Mouse (Mus musculus): ENCODE data around the gene Ttc39d.
"Not testable (repeated sequence)": the region's sequence is repeated elsewhere in the genome, so short reads cannot be mapped to it uniquely, and the experiment has no call there.

Ttc39d gene

DNA sequence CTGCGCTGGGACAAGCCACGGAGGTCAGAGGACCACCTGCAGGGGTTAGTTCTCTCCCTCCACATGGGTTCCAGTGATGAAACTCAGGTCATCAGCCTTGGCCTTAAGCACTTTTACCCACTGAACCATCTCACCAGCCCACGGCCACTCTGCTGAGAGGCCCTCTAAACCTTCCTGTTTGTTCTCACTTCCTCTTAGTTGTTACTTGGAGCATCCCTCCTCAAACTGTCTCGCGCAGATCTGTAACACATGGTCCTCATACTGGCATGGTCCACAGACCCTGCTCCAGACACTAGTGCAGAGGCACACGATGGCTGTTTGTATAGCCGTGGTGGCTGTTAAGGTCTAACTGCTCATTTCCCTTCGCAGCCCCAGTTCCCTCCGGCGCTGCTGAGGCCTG, 23.6 kb upstream of the Ttc39d start:
- ATAC-seq (ENCODE audit: insufficient number of reproducible peaks, low FRiP score, low TSS enrichment) = no peak

DNA sequence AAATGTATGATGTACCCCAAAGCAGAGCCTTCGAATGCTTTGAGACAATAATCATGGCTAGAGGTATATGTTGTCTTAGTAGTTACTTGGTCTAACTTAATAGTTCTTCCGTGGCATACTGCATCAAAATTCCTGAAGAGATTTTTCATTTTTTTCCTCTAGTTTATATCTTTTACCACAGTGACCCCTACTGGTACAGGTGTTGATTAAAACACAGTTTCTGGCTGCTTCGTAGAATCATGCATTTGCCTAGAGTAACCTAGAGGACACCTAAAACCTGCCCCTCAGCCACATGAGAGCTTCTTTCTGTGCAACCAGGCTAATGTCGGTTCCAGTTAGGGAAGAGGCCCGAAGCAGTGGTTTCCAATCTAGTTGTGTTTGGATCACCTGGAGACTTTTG, 14.2 kb upstream of the Ttc39d start:
- ATAC-seq (ENCODE audit: insufficient number of reproducible peaks, low FRiP score, low TSS enrichment) = no peak

DNA sequence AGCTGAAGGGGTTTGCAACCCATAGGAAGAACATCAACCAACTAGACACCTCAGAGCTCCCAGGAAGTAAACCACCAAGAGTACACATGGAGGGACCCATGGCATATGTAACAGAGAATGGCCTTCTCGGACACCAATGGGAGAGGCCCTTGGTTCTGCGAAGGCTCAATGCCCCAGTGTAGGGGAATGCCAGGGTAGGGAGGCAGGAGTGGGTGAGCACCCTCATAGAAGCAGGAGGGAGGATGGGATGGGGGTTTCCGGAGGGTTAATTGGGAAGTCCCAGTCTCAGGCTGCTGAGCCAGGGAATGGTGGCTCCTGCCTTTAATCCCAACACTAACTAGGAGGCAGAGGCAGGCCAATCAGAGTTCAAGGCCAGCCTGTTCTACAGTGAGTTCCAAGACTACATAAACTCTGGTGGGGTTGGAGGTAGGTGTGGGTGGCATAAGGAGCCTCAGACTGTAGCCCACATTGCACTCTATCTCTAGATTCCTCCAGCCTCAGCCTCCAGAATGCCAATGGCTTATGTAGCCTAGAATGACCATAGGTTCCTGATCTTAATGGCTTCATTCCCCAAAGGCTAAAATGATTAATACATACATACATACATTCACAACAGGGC, 8.0 kb upstream of the Ttc39d start:
- ATAC-seq (ENCODE audit: insufficient number of reproducible peaks, low FRiP score, low TSS enrichment) = no peak

DNA sequence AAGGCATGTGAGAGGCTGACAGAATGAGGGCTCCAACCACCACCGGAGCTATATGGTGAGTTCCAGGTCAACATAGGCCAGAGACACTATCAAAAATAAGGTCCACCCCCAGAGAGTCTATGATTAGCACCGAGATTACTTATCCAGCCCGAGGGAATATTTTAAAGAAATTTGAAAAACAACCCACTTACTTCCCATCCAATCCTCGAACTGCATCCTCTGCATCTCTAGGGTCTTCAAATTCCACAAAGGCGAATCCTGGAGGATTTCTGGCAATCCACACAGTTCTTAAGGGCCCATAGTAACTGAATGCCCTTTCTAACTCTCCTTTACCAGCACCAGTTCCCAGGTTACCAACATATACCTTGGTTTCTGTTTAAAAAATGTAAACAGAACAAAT, 1.6 kb upstream of the Ttc39d start:
- ATAC-seq (ENCODE audit: insufficient number of reproducible peaks, low FRiP score, low TSS enrichment) = no peak

DNA sequence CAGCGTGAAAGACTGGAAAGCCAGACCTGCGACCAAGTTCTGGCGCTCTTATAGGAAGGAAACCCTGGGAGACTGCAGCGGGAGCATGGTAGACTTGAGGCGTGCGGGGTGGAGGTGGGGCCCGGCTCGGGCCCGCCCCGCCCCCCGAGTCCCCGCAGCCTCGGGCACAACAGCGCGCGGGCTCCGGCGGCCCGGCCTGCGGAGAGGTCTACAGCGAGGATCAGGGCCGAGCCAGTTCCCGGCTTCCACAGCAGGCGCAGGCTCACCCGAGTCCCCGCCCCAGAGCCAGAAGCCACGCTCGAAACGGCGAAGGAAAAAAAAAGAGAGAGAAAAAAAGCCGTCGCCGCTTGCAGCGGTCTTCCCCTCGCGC, 974 bp upstream of the Ttc39d start:
- ATAC-seq (ENCODE audit: insufficient number of reproducible peaks, low FRiP score, low TSS enrichment) = peak; percentile 45

DNA sequence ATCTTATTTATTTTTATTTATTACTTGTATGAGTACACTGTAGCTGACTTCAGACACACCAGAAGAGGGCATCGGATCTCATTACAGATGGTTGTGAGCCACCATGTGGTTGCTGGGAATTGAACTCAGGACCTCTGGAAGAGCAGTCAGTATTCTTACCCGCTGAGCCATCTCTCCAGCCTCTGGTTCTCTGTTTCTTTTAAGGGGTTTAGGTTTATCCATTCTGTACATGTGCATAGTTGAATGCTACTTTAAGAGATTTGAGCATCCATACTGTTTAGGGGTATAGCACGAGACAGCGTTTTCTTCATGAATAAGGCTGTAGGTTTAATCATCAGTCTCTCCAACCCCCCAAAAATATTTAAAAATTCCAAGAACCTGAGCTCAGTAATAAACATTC, 6.7 kb downstream of the Ttc39d start:
- ATAC-seq (ENCODE audit: insufficient number of reproducible peaks, low FRiP score, low TSS enrichment) = not testable (repeated sequence)

DNA sequence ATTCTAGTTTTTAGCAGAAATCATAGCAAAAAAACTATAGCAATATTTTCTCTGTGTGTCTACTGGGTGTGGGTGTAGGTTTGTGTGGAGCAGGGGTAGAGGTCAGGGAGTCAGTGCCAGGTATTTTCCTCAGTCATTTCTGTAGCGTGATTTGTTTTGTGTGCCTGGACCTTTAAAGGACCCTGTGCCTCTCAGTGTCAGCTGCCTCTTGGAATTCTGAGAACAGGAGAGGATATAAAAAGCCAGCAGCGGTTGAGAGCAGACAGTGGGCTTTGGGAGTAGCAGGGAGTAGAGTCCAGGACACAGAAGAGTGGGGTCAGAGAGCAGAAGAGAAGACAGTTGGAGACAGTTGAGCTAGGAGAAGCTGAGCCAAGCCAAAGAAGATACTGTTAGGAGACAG, 12.9 kb downstream of the Ttc39d start:
- ATAC-seq (ENCODE audit: insufficient number of reproducible peaks, low FRiP score, low TSS enrichment) = no peak

DNA sequence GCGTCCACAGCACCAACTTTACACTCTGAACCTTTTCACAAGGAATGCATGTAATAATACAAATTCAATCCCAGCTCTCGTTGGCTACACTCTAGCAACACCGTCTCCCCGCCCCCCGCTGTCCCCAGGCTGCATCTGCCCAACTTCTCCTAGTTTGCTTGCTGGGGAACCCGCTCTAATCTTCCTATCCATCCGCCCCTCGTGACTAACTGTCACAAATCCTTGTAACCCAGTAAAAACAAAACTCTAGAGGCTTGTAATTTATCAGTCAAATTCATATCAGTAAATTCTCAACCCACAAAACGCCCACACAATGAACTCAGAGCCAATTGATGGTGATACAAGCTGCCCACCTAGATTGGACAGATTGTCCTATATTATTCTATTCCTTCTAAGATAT, 13.9 kb downstream of the Ttc39d start:
- ATAC-seq (ENCODE audit: insufficient number of reproducible peaks, low FRiP score, low TSS enrichment) = no peak

DNA sequence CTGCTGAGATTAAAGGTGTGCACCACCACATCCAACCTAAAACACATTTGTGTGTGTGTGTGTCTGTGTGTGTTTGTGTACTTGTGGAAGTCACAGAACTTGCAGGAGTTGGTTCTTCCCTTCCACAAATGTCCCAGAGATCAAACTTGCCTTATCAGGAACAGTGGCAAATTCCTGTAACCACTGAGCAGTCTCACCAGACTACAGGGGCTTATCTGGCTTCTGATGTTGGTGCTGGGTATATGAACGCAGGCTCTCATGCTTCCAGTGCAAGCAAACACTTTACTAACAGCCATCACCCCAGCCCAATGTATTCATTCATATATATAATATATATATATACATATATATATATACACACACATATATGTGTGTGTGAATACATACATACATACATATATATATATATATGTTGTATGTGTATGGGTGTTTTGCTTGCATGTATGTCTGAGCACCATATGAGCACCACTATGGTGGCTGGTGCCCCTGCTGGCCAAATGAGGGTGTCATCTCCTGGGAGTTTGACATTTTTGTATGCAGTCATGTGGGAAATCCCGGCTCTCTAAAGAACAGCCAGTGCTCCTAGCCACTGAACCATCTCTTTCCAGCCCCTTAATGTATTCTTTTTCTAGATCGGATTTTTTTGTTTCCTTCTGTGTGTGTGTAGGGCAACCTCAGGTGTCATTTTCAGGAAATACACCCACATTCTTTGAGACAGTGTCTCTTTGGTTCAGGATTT, 14.8 kb downstream of the Ttc39d start:
- no peak for ATAC-seq (ENCODE audit: insufficient number of reproducible peaks, low FRiP score, low TSS enrichment)

DNA sequence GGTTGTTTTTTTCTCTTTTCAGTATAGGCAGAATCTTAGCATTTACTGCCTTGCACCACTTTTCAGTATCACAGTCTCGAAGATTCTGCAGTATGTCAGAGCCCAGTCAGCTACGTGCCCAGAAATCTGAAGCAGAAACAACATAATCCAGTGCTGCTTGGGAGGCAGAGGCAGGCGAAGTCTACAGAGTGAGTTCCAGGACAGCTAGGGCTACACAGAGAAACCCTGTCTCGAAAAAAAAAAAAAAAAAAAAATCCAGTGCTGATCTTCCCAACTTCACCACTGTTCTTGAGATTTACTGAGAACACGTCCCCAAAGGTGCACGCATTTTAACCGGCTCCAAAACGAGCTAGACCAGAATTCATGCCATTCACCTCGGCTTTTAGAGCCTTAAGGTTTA, 16.6 kb downstream of the Ttc39d start:
- ATAC-seq (ENCODE audit: insufficient number of reproducible peaks, low FRiP score, low TSS enrichment) = peak; percentile 55; the same call in 1 of the 2 replicates

DNA sequence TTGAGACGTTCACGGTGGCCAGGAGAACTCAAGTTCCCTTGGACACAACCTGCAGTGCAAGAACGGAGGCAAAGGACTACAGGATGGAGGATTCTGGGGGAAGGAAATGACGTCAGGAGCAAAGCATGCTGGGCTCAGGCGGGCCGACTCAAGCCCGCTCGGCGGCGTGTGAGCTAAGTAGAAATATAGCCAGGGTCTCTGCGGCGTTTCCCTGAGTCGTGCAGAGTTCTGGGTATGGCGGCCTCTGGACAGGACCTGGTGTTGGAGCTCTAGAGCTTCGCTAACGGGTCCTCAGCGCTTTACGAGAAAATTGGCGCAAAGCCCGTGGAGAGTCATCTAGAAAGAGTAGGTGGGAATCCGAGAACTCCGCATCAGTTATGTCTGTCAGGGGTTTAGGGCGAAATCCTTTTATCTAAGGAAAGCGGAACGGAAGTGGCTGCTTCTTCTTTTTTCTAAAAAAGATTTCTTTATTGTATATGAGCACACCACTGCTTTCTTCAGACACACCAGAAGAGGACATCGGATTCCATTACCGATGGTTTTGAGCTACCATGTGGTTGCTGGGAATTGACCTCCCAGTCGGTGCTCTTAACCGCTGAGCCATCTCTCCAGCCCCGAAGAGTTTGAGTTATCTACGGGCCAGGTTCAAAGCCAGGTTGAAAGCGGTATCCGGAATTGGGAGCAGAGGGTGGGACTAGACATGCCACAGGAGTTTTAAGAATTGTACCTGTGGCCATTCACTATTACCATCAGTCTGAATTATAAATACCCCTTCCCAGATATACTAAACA, 17.3 kb downstream of the Ttc39d start, which contains the start of gene Gemin6:
TSS of gene Gemin6 (plus strand) at position 116 of the 791 bp plus-strand sequence.
- peak; percentile 99 for ATAC-seq (ENCODE audit: insufficient number of reproducible peaks, low FRiP score, low TSS enrichment)

DNA sequence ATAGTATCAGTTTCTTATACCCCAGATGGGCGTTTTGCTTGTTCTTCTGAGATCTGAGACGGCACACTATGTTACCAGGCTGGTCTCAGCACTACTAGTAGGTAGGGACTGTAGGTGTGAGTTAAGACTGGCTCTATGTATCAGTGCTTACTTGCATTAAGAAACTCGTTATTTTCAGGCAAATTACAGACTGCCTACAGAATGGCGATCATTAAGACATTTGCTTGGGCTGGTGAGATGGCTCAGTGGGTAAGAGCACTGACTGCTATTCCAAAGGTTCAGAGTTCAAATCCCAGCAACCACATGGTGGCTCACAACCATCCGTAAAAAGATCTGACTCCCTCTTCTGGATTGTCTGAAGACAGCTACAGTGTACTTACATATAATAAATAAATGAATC, 17.9 kb downstream of the Ttc39d start:
- not testable (repeated sequence) for ATAC-seq (ENCODE audit: insufficient number of reproducible peaks, low FRiP score, low TSS enrichment)

DNA sequence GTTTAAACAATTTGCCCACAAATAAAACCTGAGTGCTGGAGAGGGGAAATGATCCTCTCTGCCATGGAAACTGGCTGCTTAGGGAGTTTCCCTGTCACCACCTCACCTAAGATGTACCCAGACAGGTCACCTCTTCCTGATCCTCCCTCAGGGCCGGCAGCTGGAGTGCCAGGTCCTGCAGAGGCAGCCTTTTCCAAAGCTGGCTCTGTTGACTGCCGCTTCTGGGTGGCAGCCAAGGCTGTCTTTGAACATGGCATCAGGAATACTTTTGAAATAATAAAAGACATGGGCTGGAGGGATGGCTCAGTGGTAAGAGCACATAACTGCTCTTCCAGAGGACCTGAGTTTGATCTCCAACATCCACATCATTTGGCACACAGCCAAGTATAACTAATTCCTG, 22.1 kb downstream of the Ttc39d start:
- ATAC-seq (ENCODE audit: insufficient number of reproducible peaks, low FRiP score, low TSS enrichment) = no peak

DNA sequence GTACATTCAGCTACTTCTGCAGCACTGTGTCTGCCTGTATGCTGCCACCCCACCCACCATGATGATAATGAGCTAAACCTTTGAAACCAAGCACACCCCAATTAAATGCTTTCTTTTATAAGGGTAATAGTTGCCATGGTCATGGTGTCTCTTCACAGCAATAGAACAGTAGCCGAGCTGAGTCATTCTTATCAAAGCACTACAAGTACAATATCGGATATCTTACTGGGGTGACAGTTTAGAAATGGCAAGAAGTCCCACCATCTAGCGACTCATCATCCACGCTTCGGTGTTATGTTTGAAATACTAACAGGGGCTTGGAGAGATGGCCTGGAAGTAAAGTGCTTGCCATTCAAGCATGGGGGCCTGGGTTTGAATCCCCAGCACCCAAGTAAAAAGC, 26.6 kb downstream of the Ttc39d start:
- ATAC-seq (ENCODE audit: insufficient number of reproducible peaks, low FRiP score, low TSS enrichment) = no peak

DNA sequence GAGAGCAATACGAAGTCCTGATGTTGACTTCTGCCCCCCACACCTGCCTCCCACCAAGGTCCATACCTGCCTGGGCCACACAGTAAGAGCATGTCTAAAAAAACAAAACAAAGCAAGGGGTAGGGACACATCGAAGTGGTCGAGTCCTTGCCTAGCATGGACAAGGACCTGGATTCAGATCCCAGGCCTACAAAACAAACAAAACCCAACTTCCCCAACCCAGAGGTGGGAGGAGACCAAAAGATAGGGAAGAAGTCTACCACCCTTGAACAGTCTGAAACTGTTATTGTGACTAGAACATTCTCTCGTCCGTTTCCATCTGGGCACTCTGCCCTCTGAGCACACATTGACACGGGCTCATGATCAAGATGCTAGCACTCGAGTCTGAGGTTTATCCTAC, 27.1 kb downstream of the Ttc39d start:
- ATAC-seq (ENCODE audit: insufficient number of reproducible peaks, low FRiP score, low TSS enrichment) = no peak

DNA sequence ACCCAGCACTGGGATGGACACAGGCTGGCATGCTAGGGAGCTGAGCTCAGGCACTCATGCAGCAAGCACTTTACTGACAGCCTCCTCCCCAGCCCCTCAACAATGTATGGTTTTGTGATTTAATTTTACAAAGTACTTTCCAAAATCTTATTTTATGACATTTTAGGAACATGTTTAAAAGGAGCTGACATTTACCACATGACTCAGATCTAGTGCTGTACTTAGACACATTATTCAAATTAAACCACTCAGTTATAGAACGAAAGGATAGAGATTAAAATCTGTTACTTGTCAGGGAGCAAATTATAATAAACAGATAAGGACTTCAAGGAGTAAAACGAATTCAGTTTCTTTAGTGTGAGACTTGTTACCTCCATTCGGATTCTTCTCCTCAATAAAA, 28.2 kb downstream of the Ttc39d start:
- ATAC-seq (ENCODE audit: insufficient number of reproducible peaks, low FRiP score, low TSS enrichment) = no peak

DNA sequence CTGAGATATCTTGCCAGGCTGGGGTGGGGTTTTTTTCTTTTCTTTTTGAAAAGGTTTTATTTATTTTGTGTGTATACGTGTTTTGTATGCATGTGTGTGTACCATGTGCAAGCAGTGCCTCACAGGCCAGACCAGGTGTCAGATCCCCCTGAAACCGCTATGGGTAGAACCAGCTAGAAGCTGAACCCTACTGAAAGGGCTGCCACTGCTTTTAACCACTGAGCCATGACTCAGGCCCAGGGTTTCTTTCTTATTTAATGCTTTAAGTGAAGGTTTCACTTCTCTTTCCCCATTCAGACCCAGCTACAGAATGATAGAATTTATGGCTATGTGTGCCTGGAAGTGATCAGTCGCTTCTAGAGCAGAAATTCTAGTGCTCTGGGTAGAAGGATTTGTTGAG, 29.5 kb downstream of the Ttc39d start:
- no peak for ATAC-seq (ENCODE audit: insufficient number of reproducible peaks, low FRiP score, low TSS enrichment)

DNA sequence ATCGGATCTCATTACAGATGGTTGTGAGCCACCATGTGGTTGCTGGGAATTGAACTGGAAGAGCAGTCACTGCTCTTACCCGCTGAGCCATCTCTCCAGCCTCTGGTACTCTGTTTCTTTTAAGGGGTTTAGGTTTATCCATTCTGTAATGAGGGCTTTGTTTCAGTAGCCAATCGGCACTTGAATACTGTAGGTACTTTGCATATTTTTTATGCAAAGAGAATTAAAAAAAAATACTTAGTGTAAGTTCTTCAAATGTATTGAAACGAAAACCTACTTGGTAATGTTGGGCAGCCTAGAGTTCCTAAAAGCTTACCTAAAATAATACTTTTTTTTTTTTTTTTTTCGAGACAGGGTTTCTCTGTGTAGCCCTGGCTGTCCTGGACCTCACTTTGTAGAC, 30.2 kb downstream of the Ttc39d start:
- no peak for ATAC-seq (ENCODE audit: insufficient number of reproducible peaks, low FRiP score, low TSS enrichment)

DNA sequence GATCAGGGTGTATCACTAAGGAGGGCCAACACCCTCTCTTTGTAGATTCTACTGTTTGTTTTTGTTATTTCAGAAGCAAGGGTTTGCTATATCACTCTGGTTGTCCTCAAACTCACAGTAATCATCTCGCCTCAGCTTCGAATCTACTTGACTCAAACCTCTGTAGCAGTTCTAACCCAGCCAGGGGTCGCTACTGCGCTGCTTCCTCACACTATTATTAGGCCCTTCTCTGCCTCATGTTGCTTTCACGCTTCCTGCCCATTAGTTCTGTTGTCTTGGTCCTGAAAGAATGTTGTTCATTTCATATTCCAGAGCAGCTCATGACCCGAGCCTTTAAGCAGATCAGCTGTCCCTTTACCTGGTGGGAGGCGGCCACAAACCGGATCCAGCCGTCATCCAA, 34.3 kb downstream of the Ttc39d start:
- ATAC-seq (ENCODE audit: insufficient number of reproducible peaks, low FRiP score, low TSS enrichment) = no peak

DNA sequence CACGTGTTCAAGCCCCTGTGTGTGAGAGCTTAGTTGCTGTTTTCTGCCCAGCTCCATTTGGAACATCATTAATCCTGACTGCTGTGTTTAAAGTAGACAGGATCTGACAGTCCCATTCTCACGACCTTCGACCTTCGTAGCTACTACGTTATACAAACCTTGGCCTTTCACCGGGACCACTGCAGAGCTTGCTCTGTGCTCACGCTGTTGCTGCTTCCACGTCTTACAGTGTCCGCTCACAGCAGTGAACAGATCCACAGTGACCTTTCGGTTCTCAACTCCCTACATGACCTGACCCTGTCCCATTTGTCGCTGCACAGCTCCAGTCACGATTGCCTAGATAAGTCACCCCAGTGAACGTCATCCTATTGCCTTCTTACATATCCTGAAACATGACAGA, 35.9 kb downstream of the Ttc39d start:
- no peak for ATAC-seq (ENCODE audit: insufficient number of reproducible peaks, low FRiP score, low TSS enrichment)

DNA sequence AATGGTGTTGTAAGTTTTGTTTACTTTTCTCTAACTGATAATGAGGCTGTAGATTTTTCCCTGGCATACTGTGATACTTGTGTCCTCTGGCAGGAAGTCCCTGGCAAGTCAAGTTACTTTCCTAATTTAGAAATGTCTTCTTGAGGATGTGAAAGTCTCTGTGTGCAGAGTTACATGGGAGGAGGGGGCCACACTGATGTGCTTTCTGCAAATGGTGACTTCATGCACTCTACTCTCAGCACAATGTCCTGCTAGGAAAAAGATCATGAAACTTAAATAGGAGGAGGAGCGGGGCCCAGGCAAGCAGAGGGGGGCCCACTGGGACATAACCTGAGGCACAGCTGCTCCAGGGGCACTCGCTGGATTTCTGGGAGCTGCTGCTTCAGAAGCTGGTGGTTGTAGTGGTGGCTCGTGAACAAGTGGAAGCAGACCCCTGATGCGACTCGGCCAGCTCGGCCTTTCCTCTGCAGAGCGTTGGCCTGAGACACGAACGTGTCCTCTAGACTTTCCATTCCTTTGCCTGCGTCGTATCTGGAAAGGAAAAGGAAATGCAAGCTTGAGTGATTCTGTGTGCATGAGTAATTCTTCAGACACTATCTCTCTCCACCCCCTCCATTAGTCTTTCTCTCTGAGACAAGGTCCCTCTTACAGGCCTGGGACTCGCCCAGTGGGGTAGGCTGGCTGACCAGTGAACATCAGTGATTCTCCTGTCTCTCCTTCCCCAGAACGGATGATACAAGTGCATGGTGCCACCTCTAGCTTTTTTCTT, 45.7 kb downstream of the Ttc39d start:
- no peak for ATAC-seq (ENCODE audit: insufficient number of reproducible peaks, low FRiP score, low TSS enrichment)

Measured in cerebellum, adult (tissue).